Mouse (Mus musculus) activated CD4-positive, CD25-positive, alpha-beta regulatory T cell, adult 4 months (primary cell): ENCODE measurements around the gene Chml. TPM values are rescaled to one million over a fixed set of nuclear protein-coding genes. Genes with fewer than 3 reads are reported as not detected.

Experiments used
- ATAC-seq: one replicate; pipeline ENCODE4 v1.8.0; 2017
- polyA plus RNA-seq, 2 experiments: library from polyadenylated mRNA; unstranded; fragments of 100-300 nt; shearing (Covaris generic); gene quantifications; one replicate each; pipeline ENCODE4 v1.2.1; 2017

The Chml gene
- polyA plus RNA-seq = under 1 TPM; 0.38 to 0.84 TPM

GRCm38 (mm10) chr1:175692246-175692996 lies at the start of gene Chml, which contains the start of gene Opn3:
Chml (minus strand) TSS chr1:175692901.
Opn3 (minus strand) TSS chr1:175692776.
- peak; percentile 94 for ATAC-seq

GRCm38 (mm10) chr1:175725771-175726170 lies 33.1 kb upstream of the Chml start:
- no peak for ATAC-seq

GRCm38 (mm10) chr1:175716832-175717231 lies 24.1 kb upstream of the Chml start:
- ATAC-seq = no peak

GRCm38 (mm10) chr1:175712338-175712909 lies 19.7 kb upstream of the Chml start:
- no peak for ATAC-seq

DNA sequence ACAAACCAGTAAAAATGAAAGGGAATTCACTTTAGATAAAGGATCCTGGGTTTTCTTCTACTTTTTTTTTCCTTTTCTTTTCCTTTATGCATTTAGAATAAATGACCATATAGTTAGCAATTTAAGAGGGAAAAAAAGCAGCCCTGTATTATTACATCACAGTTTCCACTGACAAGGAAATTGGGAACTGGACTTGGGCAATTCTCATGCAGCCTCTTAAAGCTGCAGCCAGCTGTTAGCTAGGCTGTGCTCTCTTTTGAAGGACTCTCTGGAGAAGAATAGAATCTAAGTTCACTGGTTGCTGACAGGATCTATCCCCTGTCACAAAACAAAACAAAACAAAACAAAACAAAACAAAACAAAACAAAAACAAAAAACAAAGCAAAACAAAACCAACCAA lies 15.3 kb upstream of the Chml start:
- no peak for ATAC-seq

GRCm38 (mm10) chr1:175707599-175707998 lies 14.9 kb upstream of the Chml start:
- ATAC-seq = no peak

- ATAC-seq = no peak
These were observed 8.4 kb upstream of the Chml start for GRCm38 (mm10) chr1:175701145-175701544.

DNA sequence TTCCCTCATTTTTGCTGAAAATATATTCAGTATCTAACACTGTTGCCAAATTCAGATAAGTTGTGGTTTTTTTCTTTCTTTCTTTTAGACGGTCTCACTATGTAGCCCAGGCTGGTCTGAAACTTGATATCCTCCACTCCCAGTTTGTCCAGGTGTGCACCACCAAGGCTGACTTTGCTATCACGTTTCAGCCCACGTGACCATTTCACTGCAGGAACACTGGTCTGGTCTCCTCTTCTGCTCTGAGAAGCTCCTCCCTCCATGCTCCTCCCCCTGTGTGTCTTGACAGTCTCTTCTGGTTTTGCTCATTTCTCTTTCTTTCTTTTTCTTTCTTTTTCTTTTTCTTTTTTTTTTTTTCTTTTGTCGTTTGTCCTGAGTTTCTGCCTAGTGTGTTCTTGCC lies 7.1 kb upstream of the Chml start:
- ATAC-seq = peak; percentile 32

DNA sequence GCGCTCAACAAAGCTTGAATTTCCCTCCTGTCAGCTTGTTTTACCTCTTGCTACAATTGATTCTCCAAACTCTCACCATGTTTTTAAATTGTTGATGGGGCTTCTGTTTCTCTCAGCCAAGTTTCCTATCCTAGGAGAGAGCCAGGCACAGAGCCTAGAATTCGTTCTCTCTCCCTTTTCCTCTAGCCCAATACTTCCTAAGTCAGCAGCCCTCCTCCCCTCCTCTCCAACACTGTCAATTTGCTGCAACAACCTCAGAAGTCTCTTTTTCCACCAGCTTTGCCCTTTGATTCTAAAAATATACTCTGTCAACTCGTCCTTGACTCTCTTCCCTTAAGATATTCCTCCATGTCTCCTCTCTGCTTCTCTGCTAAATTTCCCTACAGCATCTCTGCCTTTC lies 6.7 kb upstream of the Chml start:
- ATAC-seq = no peak

GRCm38 (mm10) chr1:175698293-175698692 lies 5.6 kb upstream of the Chml start, which contains the start of gene Wdr64:
Wdr64 (plus strand) TSS chr1:175698593.
- no peak for ATAC-seq

DNA sequence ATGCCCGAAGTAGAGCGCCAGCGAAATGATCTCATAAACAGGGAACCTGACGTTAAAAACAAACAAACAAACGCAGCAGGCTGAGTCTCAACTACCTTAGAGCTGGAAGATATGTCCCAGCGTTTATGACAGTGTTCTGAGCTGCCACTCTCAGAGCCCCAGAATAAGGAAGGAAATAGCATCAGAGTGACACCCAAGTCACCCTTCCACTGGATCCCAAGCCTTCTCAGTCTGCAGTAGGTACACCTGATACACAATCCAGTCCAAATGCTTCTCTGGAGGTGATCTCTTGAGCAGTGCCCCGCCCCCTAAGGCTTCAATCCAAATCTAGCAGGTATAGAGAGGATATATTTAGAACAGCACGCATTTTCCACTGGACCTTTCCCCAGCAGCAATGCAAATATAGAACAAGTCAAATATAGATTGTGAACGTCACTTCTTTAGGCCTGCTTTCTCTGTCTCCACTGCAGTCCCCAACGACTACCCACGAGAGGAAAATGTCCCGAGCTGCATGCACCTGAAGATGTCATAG lies 794 bp upstream of the Chml start:
- ATAC-seq = no peak

DNA sequence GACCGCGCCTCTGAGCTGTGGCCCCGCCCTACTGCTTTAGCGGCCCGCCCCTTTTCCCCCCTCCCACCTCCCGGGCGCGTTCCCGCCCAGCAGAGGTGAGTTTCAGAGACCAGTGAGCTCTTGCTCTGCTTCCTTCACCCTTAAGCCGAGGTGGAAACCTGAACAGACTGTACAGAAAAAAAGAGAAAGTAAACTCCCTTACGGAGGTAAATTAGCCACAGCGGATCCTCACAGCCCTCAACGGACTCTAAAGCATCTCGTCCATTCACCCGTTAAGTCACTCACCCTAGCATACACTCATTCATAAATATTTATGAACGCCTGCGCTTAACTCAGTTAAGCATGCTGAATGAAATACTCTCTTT lies 278 bp upstream of the Chml start:
- ATAC-seq = no peak

- ATAC-seq = peak; percentile 1
These were observed 935 bp downstream of the Chml start for GRCm38 (mm10) chr1:175691686-175692245.

- no peak for ATAC-seq
These were observed 11.7 kb downstream of the Chml start for GRCm38 (mm10) chr1:175680995-175681394.

GRCm38 (mm10) chr1:175677459-175677858 lies 15.2 kb downstream of the Chml start:
- no peak for ATAC-seq

- no peak for ATAC-seq
These were observed 17.6 kb downstream of the Chml start for GRCm38 (mm10) chr1:175675116-175675515.

GRCm38 (mm10) chr1:175673563-175674325 lies 19.0 kb downstream of the Chml start:
- ATAC-seq = no peak

- ATAC-seq = no peak
These were observed 21.1 kb downstream of the Chml start for GRCm38 (mm10) chr1:175671626-175672025.

DNA sequence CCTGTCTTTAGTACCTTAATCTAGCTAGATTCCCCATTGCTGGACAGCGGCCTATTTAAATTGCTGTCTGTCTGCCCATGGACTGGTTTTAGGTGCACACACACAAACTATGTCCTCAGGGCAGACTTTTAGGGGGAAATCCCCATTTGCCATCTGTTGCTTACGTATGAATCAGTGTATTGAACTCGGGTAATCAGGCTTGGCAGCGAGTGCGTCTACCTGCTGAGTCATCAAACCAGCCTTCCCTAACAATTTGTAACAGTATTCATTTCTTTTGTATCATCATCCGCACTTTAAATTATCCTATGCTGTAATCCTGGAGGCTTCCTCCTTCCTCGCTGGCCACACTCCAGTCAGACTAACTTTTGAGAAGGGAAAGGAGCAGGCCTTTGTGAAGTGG lies 22.7 kb downstream of the Chml start:
- no peak for ATAC-seq

DNA sequence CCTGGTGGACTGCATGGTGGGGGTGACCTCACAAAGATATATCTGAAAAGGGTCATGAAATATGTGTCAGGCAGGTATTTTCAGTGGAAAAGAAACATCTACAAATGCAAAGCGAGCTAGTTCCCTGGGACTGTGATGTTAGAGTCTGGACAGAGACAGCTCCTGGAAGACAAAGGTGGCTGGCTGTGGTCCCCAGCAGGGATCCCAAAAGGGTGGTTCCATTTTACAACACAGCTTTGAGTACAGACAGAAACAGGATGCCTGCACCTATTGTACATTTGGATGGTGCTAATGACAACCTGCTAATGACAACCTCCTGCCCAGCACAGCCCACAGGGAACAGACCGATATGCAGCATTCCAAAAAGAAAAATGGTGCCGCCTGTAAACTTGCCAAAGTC lies 23.2 kb downstream of the Chml start:
- no peak for ATAC-seq

GRCm38 (mm10) chr1:175668666-175669405 lies 23.9 kb downstream of the Chml start:
- peak; percentile 81 for ATAC-seq

DNA sequence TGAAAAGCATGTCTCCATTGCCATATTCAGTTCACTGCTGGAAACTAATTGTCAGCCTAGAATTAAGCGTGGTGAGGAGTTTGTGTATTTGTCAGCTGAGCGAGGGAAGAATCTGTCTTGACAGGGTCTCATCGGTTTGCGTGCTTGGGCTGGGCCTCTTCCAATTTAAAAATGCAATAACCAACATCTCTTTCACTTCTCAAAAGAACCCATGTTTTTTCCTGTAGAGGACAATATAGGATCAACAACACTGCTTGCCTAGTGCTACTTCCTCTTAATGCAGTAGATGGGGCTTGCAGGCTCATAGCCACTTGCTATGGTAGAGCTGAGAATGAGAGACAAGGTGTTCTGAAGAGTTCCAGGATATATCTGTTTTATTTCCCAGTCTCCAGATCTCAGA lies 32.8 kb downstream of the Chml start:
- no peak for ATAC-seq
